Mouse (Mus musculus) lung, embryonic 14.5 days (tissue): ENCODE data around the gene Anapc2. TPM values are rescaled to one million over a fixed set of nuclear protein-coding genes. Genes with fewer than 3 reads are reported as not detected.
A peak's percentile ranks its signal among the peaks of the same experiment; 100 is the strongest.

Source experiments
- ATAC-seq: fragments of 200-750 bp; cut with Nextera tagmentation; 2 replicates; pipeline ENCODE4 v1.8.0; 2017; ENCODE audit warnings: mild to moderate bottlenecking, moderate TSS enrichment, moderate library complexity; ENCODE audit not compliant: insufficient read depth
- DNase-seq: peaks from one replicate; pipeline ENCODE4 v3.0.0-alpha.2; 2015
- H3K27ac ChIP-seq: fragments of 300-500 bp; sonication (generic); 2 replicates; pipeline ENCODE4 v1.5.1; 2014; ENCODE audit warnings: low read depth, mild to moderate bottlenecking, moderate library complexity
- H3K27me3 ChIP-seq: fragments of 300-500 bp; sonication (generic); 2 replicates; pipeline ENCODE4 v1.6.1; 2014; ENCODE audit warnings: low read length, control low read depth; ENCODE audit not compliant: insufficient read depth
- H3K36me3 ChIP-seq: fragments of 300-500 bp; sonication (generic); 2 replicates; pipeline ENCODE4 v1.6.1; 2014; ENCODE audit warnings: control low read depth; ENCODE audit not compliant: insufficient read depth
- H3K4me1 ChIP-seq: fragments of 300-500 bp; sonication (generic); 2 replicates; pipeline ENCODE4 v1.6.1; 2014; ENCODE audit warnings: antibody characterized with exemption, control low read depth; ENCODE audit not compliant: insufficient read depth
- H3K4me2 ChIP-seq: fragments of 300-500 bp; sonication (generic); 2 replicates; pipeline ENCODE4 v1.6.1; 2014; ENCODE audit warnings: mild to moderate bottlenecking
- H3K4me3 ChIP-seq: fragments of 300-500 bp; sonication (generic); 2 replicates; pipeline ENCODE4 v1.5.1; 2014; ENCODE audit warnings: low read depth, low read length
- H3K9ac ChIP-seq: fragments of 300-500 bp; sonication (generic); 2 replicates; pipeline ENCODE4 v1.6.1; 2014
- H3K9me3 ChIP-seq: fragments of 300-500 bp; sonication (generic); 2 replicates; pipeline ENCODE4 v1.6.1; 2016; ENCODE audit warnings: low read depth, low read length, control low read depth
- CTCF ChIP-seq: IDR thresholded peaks from 2 replicates; pipeline ENCODE4 v1.5.1; 2016; ENCODE audit warnings: antibody characterized with exemption, low read depth
- WGBS: fragments of 180-500 bp; shearing (Covaris S2); extraction: QIAGEN DNeasy Blood & Tissue Kit; methylation state at CpG from one replicate; pipeline ENCODE4 v1.1.7; 2014; 5-methylcytosine and 5-hydroxymethylcytosine counted together
- polyA plus RNA-seq: library from polyadenylated mRNA; unstranded; fragments of >200 nt; fragmentation: Nextera tagmentation; extraction: Ambion mirVana; gene quantifications from 2 replicates; pipeline ENCODE4 v1.2.1, GENCODE M21; 2014

Gene Anapc2
- polyA plus RNA-seq, 1 experiment from 2014 or later, result 119 TPM

DNA sequence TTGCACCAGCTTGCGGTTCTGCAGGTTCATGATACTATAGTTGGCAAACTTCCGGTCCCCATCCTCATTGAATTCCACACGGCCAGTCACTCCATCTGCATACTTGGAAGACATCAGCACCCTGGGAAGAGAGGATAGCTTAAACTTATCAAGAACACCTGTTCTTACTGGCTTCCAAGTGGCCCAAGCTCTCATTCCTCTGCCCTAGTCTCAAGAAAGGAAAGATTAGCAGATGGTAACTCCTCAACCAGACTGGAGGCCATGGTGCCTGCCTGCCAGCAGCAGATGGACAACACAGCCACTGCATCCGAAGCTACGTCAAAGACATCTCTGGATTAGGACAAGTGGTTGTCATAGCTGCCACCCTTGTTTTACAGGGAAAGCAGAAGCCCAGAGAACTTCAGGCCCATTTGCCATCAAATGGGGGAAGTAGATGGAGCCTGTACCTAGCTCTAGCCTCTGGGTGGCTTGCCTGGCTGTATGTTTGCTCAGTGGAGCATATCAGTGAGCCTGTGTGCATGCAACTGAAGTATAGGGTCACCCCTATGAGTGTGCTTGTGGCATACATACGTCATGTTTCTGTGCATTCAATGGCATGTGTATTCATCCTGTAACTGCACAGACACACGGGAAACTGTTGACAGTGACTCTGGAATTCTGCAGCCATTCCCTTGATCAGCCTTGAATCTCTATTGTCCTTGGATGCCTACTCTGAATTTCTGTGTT, 31.8 kb downstream of the Anapc2 start:
- Histone ChIP-seq H3K4me2 (peak overlapping the region; percentile 74), H3K27me3 (peaks cover 14% of the 10 kb centered on the region)

DNA sequence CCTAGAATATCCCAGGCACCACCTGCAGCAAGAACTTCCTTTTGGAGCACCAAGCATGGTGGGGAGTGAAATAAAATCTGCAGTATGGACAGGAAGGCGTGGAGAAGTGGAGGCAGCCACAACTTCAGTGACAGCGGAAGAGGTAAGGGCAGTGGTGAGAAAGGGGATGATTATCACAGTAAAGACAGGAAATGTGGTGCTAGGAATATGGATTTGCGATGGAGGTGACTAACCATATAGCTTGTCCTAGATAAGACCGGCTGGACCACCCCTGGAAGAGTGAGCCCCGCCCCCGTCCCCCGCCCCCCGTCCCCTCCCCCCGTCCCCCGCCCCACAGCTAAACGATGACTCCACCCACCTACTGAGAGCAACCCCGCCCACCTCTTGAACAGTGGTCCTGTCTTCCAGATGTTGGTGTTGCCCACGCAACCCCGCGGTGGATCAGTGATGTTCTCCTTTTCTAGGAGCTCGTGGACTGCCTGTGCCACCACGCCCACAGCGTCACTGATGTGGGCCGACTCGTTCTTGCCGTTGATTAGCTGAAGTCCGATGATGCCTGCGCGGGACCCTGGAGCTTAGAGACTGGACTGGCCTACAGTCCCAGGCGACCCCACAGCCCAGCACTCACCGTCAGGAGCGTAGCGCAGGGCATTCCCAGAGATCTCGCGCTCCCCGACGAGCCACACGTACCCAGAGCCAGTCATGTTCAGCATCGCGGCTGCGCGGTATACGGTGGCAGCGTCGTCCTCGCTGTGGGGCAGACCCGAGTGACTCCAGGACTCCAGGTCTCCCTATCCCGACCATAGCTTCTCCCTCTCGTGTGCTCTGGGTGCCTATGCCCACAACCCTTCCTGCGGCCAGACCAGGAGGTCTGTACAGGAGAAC, 32.6 kb downstream of the Anapc2 start:
- no peak for TF ChIP-seq CTCF
- Histone ChIP-seq H3K36me3 (no peaks in the 10 kb centered on the region), H3K9me3 (no peaks in the 10 kb centered on the region), H3K9ac (peak overlapping the region; percentile 47), H3K4me2 (peak overlapping the region; percentile 74), H3K27ac (no peak overlapping the region), H3K4me1 (no peaks in the 10 kb centered on the region), H3K4me3 (peak overlapping the region; percentile 41), H3K27me3 (peaks cover 14% of the 10 kb centered on the region)
- 1% methylated on average over 45 of the region's 45 CpGs for WGBS
- peak; percentile 86 for ATAC-seq
- peak; percentile 75 for DNase-seq

More for the DNA sequence above, 31.8 kb downstream of the Anapc2 start:
- WGBS, result 65% methylated on average over 7 of the region's 7 CpGs
- Histone ChIP-seq H3K27ac (no peak overlapping the region), H3K4me3 (no peak overlapping the region), H3K4me1 (no peaks in the 10 kb centered on the region), H3K36me3 (no peaks in the 10 kb centered on the region), H3K9ac (no peak overlapping the region), H3K9me3 (no peaks in the 10 kb centered on the region)
- TF ChIP-seq CTCF, result no peak
- ATAC-seq, result no peak
- no peak for DNase-seq

DNA sequence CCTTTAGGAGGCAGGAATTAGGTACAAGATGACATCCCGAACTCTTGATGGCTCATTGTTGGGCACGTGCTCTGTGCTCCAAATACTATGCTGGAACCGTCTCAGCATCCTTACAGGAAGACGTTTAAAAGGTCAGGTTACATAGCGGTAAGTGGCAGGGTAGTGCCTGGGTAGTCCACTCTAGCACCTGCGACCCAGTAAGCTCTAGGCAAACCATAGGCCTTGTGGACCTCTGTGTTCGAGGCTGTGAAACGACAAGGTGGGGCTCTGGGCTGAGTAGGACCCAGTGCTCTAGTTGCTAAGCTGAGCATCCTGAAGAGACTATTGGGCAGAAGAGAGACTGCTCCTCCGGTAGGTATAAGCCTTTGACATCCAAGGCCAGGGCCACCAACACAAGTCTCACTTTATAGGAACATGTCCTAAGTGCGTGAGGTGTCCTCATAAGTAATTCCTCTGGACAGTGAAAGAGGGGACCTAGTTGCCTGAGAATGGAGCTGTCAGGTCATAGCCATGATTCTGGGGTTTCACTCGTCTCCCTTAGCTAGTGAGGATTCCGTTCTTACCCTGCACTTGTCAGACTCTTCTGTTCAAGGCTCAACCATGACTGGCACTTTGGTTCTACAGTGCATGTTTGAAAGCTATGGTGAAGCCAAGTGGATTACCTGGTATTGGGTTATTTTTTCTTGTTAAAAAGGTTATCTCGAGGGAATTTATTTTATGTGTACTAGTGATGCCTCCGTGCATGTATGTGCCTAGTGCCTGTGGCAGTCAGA, 33.5 kb downstream of the Anapc2 start:
- Histone ChIP-seq H3K4me3 (peak overlapping the region; percentile 41), H3K36me3 (no peaks in the 10 kb centered on the region), H3K27me3 (peaks cover 22% of the 10 kb centered on the region), H3K4me1 (no peaks in the 10 kb centered on the region), H3K27ac (no peak overlapping the region), H3K4me2 (peak overlapping the region; percentile 74), H3K9ac (peak overlapping the region; percentile 47; the same call in 1 of the 2 replicates), H3K9me3 (no peaks in the 10 kb centered on the region)
- no peak for DNase-seq
- WGBS, result 45% methylated on average over 14 of the region's 14 CpGs
- no peak for TF ChIP-seq CTCF
- ATAC-seq, result no peak

DNA sequence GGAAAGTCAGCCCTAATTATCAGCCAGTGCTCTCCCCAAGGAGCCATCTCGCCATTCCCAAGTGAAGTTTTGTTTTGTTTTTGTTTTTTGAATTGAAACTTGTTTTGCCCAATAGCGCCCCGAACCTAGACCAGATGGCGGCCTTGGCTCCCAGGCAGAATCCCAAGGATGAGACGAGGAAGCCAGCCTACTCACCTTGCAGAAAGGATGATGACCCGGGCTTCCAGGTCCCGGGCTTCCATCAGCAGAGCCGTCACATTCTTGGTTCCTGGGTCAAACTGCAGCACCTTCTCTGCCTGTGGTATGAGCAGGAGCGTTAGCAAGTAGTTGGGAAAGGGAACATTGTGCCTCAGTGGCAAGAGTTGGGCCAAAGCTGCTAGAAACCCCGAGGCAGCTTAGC, 37.9 kb downstream of the Anapc2 start:
- Histone ChIP-seq H3K27ac (no peak overlapping the region), H3K9me3 (no peaks in the 10 kb centered on the region), H3K4me2 (no peak overlapping the region), H3K9ac (no peak overlapping the region), H3K4me3 (no peak overlapping the region), H3K36me3 (no peaks in the 10 kb centered on the region), H3K27me3 (peaks cover 48% of the 10 kb centered on the region), H3K4me1 (no peaks in the 10 kb centered on the region)
- WGBS, result 55% methylated on average over 10 of the region's 10 CpGs
- no peak for ATAC-seq
- DNase-seq, result no peak
- no peak for TF ChIP-seq CTCF

DNA sequence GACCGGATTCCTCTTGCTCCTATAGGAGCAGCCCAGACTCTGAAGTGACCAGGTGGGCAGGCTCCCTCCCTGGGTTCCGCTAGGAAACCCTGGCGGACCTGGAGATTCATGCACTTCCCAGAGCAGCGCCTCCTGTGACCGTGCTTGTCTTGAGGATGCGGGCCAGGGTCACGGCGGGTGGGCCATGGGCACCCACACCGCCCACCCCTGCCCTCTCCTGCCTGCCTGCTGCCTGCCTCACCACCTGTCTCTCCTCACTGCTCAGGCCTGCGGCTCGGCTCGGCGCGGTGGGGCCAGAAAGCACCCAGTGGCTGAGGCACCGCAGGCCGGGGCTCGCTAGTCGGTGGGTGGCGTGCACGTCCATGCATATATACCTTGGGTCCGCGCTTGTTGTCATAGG, 38.7 kb downstream of the Anapc2 start:
- 2% methylated on average over 22 of the region's 22 CpGs for WGBS
- Histone ChIP-seq H3K27me3 (peaks cover 41% of the 10 kb centered on the region), H3K4me1 (no peaks in the 10 kb centered on the region)

DNA sequence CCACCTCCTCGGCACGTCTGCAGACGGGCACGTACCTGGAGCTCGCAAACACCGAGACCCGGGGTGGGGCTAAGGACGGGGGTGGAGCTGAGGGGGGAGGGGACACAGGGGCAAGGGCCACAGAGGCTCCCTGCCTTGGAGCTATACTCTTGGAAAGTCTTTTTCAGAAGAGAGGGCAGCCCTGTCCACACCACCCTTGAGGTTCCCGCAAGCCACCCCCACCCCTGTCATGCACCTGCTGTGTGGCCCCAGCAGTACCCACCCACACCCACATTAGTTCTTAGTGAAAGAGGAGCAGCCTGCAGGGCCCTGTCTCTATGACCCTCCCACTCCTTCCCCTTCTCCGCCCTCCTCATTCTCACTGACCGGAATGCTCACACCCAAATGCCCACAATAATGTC, 39.2 kb downstream of the Anapc2 start:
- DNase-seq (no peak), ATAC-seq (no peak)
- no peak for TF ChIP-seq CTCF
- Histone ChIP-seq H3K36me3 (no peaks in the 10 kb centered on the region), H3K4me1 (no peaks in the 10 kb centered on the region), H3K27me3 (peaks cover 36% of the 10 kb centered on the region), H3K9me3 (no peaks in the 10 kb centered on the region), H3K9ac (no peak overlapping the region), H3K4me2 (no peak overlapping the region), H3K27ac (no peak overlapping the region), H3K4me3 (no peak overlapping the region)
- 7% methylated on average over 11 of the region's 11 CpGs for WGBS

More for the DNA sequence above, 38.7 kb downstream of the Anapc2 start:
- no peak overlapping the region for H3K9ac ChIP-seq
- ATAC-seq (no peak), DNase-seq (no peak)
- H3K36me3 ChIP-seq, result no peaks in the 10 kb centered on the region
- no peaks in the 10 kb centered on the region for H3K9me3 ChIP-seq
- no peak overlapping the region for H3K27ac ChIP-seq
- no peak overlapping the region for H3K4me3 ChIP-seq
- no peak for TF ChIP-seq CTCF
- H3K4me2 ChIP-seq, result no peak overlapping the region
